Comparison of ENCODE assay signal across 13 mouse cellular contexts in the genomic region with DNA sequence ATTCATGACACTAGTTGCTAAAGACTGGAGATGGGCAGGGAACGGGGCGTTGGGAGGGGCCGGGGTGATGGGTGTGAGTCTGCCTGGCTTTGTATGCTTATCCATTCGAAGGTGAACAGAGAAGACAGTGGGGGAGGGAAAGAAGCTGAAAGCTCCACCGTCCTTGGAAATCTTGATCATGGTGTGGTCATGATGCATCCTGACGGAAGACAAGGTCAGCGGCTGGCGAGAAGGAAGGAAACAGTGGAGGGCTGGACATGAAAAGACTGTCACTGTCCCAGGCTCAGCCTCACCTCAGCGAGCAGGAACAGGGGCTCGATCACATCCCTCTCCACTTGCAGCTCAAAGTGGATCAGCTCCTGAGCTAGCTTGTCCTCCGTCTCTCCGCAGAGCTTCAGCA.
"Had no signal": no experiment of that assay in that cellular context is flagged by ENCODE, and none has a peak within 500 bp of the region (broad histone marks: within the 10 kb centered on the region; RNA-seq: fewer than 3 reads in every experiment).

No protein-coding gene starts in this region.

- H3K27ac ChIP-seq: liver, embryonic 13.5 days; midbrain, embryonic 12.5 days; neural tube, embryonic 13.5 days had no signal

- H3K9ac ChIP-seq: liver, embryonic 13.5 days; midbrain, embryonic 12.5 days; neural tube, embryonic 13.5 days had no signal

- H3K4me3 ChIP-seq: liver, embryonic 13.5 days; midbrain, embryonic 12.5 days; myocyte; neural tube, embryonic 13.5 days had no signal

- ATAC-seq: midbrain, embryonic 16.5 days had no signal

- H3K36me3 ChIP-seq: liver, embryonic 13.5 days; midbrain, embryonic 12.5 days; neural tube, embryonic 13.5 days had no signal

- H3K4me1 ChIP-seq: liver, embryonic 13.5 days had no signal

- H3K9me3 ChIP-seq: liver, embryonic 13.5 days; midbrain, embryonic 12.5 days; neural tube, embryonic 13.5 days had no signal

- H3K4me2 ChIP-seq: liver, embryonic 13.5 days; midbrain, embryonic 12.5 days; neural tube, embryonic 13.5 days had no signal

- DNase-seq: kidney, postnatal 14 days; kidney, postnatal 4 days; layer of hippocampus, adult 9-11 months; liver, embryonic 13.5 days; lung, adult 2 months; lung, postnatal 14 days; lung, postnatal 4 days; thymus, adult 18-20 months; thymus, postnatal 36 days had no signal

- H3K27me3 ChIP-seq: liver, embryonic 13.5 days; midbrain, embryonic 12.5 days; neural tube, embryonic 13.5 days had no signal
